Mouse (Mus musculus) intestine, postnatal 0 days (tissue): Measurements from ENCODE around the gene Asf1b. TPM values are rescaled to one million over a fixed set of nuclear protein-coding genes. Genes with fewer than 3 reads are reported as not detected.

Source experiments
- ATAC-seq: fragments of 200-750 bp; cut with Nextera tagmentation; 2 replicates; pipeline ENCODE4 v1.8.0; 2017; ENCODE audit warnings: mild to moderate bottlenecking, moderate TSS enrichment, moderate library complexity
- H3K27ac ChIP-seq: fragments of 300-500 bp; sonication (generic); 2 replicates; pipeline ENCODE4 v1.5.1; 2014; ENCODE audit warnings: mild to moderate bottlenecking, low read depth, low read length, moderate library complexity
- H3K27me3 ChIP-seq: fragments of 300-500 bp; sonication (generic); replicated peaks from 2 replicates; pipeline ENCODE4 v1.6.1; 2014; ENCODE audit warnings: low read length, mixed read lengths; ENCODE audit not compliant: control insufficient read depth, insufficient read depth
- H3K36me3 ChIP-seq: fragments of 300-500 bp; sonication (generic); 2 replicates; pipeline ENCODE4 v1.6.1; 2014; ENCODE audit warnings: mild to moderate bottlenecking, moderate library complexity; ENCODE audit not compliant: control insufficient read depth, insufficient read depth
- H3K4me1 ChIP-seq: fragments of 300-500 bp; sonication (generic); replicated peaks from 2 replicates; pipeline ENCODE4 v1.6.1; 2014; ENCODE audit warnings: antibody characterized with exemption, low read length, mixed read lengths; ENCODE audit not compliant: control insufficient read depth, insufficient read depth
- H3K4me2 ChIP-seq: fragments of 300-500 bp; sonication (generic); replicated peaks from 2 replicates; pipeline ENCODE4 v1.6.1; 2014; ENCODE audit warnings: low read depth, mild to moderate bottlenecking, moderate library complexity
- H3K4me3 ChIP-seq: fragments of 300-500 bp; sonication (generic); 2 replicates; pipeline ENCODE4 v1.5.1; 2014; ENCODE audit warnings: low read depth, low read length
- H3K9ac ChIP-seq: fragments of 300-500 bp; sonication (generic); 2 replicates; pipeline ENCODE4 v1.6.1; 2014; ENCODE audit warnings: mild to moderate bottlenecking, low read depth, low read length
- H3K9me3 ChIP-seq: fragments of 300-500 bp; sonication (generic); 2 replicates; pipeline ENCODE4 v1.6.1; 2016; ENCODE audit warnings: mixed run types; ENCODE audit not compliant: control insufficient read depth
- CTCF ChIP-seq: sonication (generic); IDR thresholded peaks from 2 replicates; pipeline ENCODE4 v1.5.1; 2016; ENCODE audit warnings: low read depth, mild to moderate bottlenecking, control low read depth, antibody characterized with exemption, moderate library complexity
- WGBS: fragments of 180-500 bp; shearing (Covaris S2); extraction: QIAGEN DNeasy Blood & Tissue Kit; methylation state at CpG from one replicate; pipeline ENCODE4 v1.1.7; 2014; 5-methylcytosine and 5-hydroxymethylcytosine counted together
- polyA plus RNA-seq: library from polyadenylated mRNA; unstranded; fragments of >200 nt; fragmentation: Nextera tagmentation; extraction: Ambion mirVana; gene quantifications from 2 replicates; pipeline ENCODE4 v1.2.1, GENCODE M21; 2015

The Asf1b gene
- polyA plus RNA-seq, 1 experiment from 2014 or later = 16.0 TPM

- peaks cover 11% of the 10 kb centered on the region; the same call in 1 of the 2 replicates for H3K36me3 ChIP-seq
- peak overlapping the region; percentile 95 for H3K4me3 ChIP-seq
- no peaks in the 10 kb centered on the region for H3K27me3 ChIP-seq
- peaks cover 5% of the 10 kb centered on the region; the same call in 1 of the 2 replicates for H3K4me1 ChIP-seq
- ATAC-seq = no peak
- H3K4me2 ChIP-seq = peak overlapping the region; percentile 96
- WGBS = 76% methylated on average over 6 of the region's 6 CpGs
- TF ChIP-seq CTCF = no peak
- no peaks in the 10 kb centered on the region for H3K9me3 ChIP-seq
- peak overlapping the region; percentile 63; the same call in 1 of the 2 replicates for H3K9ac ChIP-seq
- peak overlapping the region; percentile 88; the same call in 1 of the 2 replicates for H3K27ac ChIP-seq
These were observed 16.4 kb downstream of the Asf1b start for GRCm38 (mm10) chr8:83971661-83972060.

- H3K4me1 ChIP-seq = peaks cover 5% of the 10 kb centered on the region; the same call in 1 of the 2 replicates
- WGBS = under 1% methylated on average over 84 of the region's 94 CpGs
- H3K9me3 ChIP-seq = no peaks in the 10 kb centered on the region
- H3K4me2 ChIP-seq = peak within 1 kb of the TSS; percentile 96
- peak within 1 kb of the TSS; percentile 83 for H3K9ac ChIP-seq
- peak within 1 kb of the TSS; percentile 95 for H3K4me3 ChIP-seq
- ATAC-seq = peak; percentile 97
- peak within 1 kb of the TSS; percentile 88 for H3K27ac ChIP-seq
- H3K27me3 ChIP-seq = no peaks in the 10 kb centered on the region
- no peak for TF ChIP-seq CTCF
- peaks cover 11% of the 10 kb centered on the region; the same call in 1 of the 2 replicates for H3K36me3 ChIP-seq
These were observed 17.1 kb downstream of the Asf1b start, which contains the start of gene Prkaca for GRCm38 (mm10) chr8:83972150-83973120. TSS of gene Prkaca (plus strand) at chr8:83972993.

- no peaks in the 10 kb centered on the region for H3K9me3 ChIP-seq
- peak overlapping the region; percentile 68 for H3K27ac ChIP-seq
- H3K4me3 ChIP-seq = peak overlapping the region; percentile 95
- no peaks in the 10 kb centered on the region for H3K27me3 ChIP-seq
- H3K4me2 ChIP-seq = peak overlapping the region; percentile 96
- no peak for TF ChIP-seq CTCF
- H3K9ac ChIP-seq = peak overlapping the region; percentile 83
- no peak for ATAC-seq
- 0 out of 2 replicates have a peak, but pooled peaks cover 3% of the 10 kb centered on the region for H3K36me3 ChIP-seq
- 3% methylated on average over 34 of the region's 37 CpGs for WGBS
- H3K4me1 ChIP-seq = peaks cover 5% of the 10 kb centered on the region; the same call in 1 of the 2 replicates
These were observed 18.1 kb downstream of the Asf1b start for GRCm38 (mm10) chr8:83973161-83974031.

DNA sequence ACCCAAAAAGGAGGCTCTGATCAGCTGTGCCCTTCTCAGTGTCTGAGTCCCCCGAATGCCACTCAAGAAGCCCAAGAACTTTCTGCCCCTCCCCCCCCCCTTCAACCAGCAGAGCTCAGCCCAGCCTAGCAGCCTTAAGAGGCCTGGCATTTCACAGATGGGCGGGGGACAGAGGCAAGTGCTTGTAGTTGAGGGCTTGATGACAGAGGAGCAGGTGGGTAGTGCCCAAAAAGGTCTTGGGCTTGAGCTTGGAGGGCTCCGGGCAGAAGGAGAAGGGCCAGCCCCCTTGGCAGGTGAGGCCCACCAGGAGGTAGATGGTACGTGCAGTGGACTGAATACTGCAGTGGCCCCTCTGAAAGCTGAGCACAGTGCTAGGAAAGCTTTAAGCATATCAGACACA, 19.2 kb downstream of the Asf1b start:
- no peak for ATAC-seq
- no peak overlapping the region for H3K27ac ChIP-seq
- H3K27me3 ChIP-seq = no peaks in the 10 kb centered on the region
- no peak for TF ChIP-seq CTCF
- WGBS = 86% methylated on average over 4 of the region's 4 CpGs
- H3K4me2 ChIP-seq = 0 out of 2 replicates have a peak overlapping the region, but pooled peaks have one; percentile 96
- H3K9ac ChIP-seq = no peak overlapping the region
- no peak overlapping the region for H3K4me3 ChIP-seq
- H3K36me3 ChIP-seq = no peaks in the 10 kb centered on the region
- H3K9me3 ChIP-seq = no peaks in the 10 kb centered on the region
- H3K4me1 ChIP-seq = peaks cover 5% of the 10 kb centered on the region; the same call in 1 of the 2 replicates

DNA sequence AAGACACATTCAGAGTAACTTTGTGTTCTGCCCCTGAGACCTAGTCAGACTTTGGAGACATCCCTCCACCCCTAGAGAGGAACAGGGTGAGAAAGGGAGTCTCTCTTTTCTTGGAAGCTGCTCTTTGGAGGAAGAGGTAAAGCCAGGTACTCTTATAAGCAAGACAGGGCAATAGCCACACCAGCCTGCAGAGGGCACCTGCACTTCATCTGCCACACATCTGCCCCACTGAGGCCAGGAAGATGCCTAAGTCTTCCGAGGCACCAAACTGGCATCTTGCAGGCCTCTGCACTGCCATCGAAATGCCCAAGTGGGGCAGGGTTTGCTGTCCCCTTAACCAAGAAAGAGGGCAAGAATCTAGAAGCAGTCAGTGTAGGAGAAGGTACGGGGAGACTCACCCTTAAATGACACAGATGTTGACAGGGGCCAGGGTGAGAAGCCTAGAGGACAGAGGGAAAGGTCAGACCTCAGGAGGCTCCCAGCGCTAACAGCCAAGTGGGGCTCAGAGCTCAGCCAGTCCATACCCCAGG, 20.9 kb downstream of the Asf1b start:
- H3K27ac ChIP-seq = no peak overlapping the region
- ATAC-seq = no peak
- 89% methylated on average over 4 of the region's 4 CpGs for WGBS

More for the DNA sequence above, 20.9 kb downstream of the Asf1b start:
- H3K36me3 ChIP-seq = peaks cover 6% of the 10 kb centered on the region
- no peak overlapping the region for H3K9ac ChIP-seq
- no peaks in the 10 kb centered on the region for H3K27me3 ChIP-seq
- H3K4me1 ChIP-seq = peaks cover 5% of the 10 kb centered on the region; the same call in 1 of the 2 replicates
- peak; percentile 71 for TF ChIP-seq CTCF
- no peaks in the 10 kb centered on the region for H3K9me3 ChIP-seq
- no peak overlapping the region for H3K4me2 ChIP-seq
- no peak overlapping the region for H3K4me3 ChIP-seq
